Mouse (Mus musculus): ENCODE data around the gene Nr2f1.
"Not testable (repeated sequence)": the region's sequence is repeated elsewhere in the genome, so short reads cannot be mapped to it uniquely, and the experiment has no call there.

Gene Nr2f1

DNA sequence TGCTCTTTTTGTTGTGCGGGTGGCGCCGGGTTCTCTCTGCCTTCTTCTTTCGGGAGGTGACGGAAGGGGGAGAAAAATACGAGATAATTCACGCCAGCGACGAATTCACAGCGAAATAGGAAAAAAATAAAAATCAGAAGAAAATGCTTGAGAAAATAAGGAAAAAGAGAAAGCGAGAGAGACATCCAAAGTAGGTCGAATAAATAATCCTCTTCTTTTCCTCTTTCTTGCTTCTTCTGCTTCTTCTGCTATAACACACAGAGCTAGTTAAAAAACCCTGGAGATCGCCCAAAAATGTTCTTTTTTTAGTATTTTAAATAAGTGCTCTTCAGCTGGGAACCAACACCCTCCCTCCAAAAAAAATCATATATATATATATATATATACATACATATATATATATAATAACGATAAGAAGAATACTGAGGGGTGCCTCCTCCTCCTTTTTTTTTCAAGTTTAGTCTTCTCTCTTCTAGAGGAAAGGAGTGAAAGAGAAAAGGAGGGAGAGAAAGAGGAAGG lies at the start of gene Nr2f1:
Gene Nr2f1 (minus strand): TSS at position 116 of the 519 bp plus-strand sequence.
- CTCF ChIA-PET, result interaction anchor here (0.7 to 1.2 kb wide), 2 partner anchors 14 to 18 kb away, joined by 6 to 11 read pairs; no protein-coding TSS in a partner anchor

DNA sequence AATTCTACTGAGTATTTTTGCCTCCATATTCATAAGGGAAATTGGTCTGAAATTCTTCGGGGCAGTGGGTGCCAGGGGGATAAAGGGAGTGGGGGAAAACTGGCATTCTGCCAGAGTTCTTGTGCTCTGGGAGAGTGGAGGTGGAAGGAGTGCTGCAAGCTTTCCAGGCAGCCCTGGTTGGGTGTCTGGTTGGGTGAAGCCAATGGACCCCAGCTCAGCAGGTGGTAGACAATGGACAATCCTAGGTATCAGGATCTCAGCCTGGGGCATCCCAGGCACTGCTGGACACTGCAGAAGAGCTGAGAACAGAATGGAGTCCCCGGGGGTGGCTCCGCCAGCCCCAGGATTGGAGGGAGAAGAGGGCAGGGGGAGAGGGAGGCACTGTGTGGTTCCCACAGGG lies 22.1 kb upstream of the Nr2f1 start:
- CTCF ChIA-PET, result no interaction called here

DNA sequence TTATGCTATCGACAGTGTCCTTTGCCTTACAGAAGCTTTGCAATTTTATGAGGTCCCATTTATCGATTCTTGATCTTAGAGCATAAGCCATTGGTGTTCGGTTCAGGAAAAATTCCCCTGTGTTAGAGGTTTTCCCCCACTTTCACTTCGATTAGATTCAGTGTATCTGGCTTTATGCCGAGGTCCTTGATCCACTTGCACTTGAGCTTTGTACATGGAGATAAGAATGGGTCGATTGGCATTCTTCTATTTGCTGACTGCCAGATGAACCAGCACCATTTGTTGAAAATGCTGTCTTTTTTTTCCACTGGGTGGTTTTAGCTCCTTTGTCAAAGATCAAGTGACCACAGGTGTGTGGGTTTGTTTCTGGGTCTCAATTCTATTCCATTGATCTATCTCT lies 20.7 kb upstream of the Nr2f1 start:
- CTCF ChIA-PET, result not testable (repeated sequence)

DNA sequence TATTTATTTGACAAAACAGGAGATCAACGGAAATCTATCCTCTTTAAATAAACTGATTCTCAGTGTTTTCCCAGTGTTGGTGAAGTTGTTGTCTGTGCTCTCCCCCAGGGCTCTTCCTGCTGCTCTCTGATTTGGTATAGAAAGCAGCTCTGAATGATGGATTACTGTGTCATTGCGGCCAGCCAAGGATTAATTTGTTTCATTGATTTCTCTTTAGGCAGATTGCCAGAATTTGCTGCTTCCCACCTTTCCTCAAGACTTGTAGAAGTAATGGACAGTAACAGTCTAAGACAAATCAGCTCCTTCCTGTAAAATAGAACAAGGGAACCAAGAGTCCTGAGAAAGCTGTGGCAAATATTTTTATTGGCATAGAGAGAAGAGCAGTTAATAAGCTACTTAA lies 15.7 kb upstream of the Nr2f1 start:
- CTCF ChIA-PET, result no interaction called here

DNA sequence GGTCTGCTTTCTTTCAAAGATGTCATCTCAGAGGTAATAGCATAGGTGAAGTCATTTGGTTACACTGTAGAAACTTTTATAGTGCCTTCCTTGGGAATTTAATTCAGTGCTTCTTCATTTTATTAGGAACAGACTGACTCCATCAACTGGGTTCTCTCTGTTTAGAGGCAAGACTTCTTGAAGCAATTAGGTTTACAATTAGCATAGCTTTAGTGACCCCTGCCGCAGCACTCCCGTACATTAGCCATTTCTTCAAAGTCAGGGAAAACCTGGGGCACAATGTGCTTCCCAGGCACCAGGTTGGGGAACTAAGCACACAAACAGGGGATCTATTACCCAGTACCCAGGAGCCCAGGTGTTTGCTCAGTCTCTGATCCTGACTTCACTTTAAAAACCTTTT lies 13.6 kb upstream of the Nr2f1 start:
- CTCF ChIA-PET, result no interaction called here

DNA sequence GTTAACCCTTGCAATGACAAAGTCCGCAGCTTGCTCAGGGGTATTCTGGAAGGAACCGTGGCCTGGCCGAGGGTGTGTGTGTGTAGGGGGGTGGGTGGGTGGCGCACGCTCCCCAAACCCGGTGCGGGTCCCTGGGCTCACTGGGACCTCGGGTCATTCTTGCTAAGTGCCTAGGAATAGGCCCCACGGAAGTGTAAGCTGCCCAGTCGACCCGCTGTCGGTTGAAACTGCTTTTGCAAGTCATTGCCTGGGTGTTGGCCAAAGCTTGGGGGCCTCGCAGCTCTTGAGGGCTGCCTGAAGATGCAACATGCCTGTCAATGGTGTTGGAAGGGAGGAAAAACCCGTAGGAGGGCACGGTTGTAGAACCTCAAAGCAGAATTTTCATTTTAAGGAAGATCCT lies 12.6 kb upstream of the Nr2f1 start:
- CTCF ChIA-PET, result no interaction called here

DNA sequence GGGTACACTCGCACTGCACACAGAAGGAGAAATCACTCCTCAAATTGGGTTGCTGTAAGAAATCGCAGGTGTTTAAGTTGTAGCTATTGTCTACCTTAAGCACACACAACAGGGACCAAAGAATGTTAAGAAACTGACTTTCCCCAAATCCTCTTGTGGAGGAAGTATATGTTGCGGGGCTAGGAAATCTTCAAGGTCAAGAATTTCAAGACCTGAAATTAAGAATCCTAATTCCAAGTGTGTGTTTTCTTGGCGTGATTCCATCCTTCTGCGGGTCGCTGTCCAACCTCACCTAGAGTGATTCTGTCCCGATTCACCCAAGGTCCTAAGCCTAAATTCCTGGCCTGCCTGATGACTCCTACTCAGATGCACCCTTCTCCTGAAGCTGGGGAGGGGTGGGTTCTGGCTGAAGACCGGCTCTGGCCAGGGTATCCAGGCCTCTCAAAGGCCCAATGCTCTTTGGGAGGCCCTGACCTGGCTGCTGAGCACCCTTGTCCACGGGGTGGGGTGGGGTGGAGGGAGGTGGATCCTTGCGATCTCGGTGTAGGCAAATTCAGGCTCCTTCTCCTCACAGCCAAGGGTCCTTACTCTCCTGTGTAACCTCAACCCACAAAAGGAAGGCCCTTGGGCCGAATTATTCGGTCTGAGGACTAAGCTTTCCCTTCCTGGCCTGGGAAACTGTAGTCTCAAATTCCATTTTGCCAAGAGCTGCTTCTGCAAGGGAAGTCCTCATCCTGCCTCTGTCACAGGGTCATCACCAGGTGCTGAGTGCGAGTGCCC lies 11.9 kb upstream of the Nr2f1 start:
- CTCF ChIA-PET, result no interaction called here

DNA sequence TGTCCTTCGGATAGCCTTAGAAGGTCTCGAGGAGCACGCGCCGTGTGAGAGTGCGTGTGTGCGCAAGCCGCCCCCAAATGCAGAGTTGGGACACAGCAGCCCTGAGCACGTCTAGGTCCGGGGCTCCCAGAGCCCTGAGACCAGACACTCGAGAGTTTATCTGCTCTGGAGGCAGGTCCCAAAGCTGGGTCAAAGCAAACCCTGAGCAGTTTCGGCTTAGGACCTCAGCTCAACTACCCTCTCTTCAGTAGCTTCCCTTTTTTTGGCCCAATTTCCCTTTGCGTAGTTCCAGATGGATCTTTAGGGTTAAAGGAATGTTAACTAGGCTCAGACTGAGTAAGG lies 11.2 kb upstream of the Nr2f1 start:
- CTCF ChIA-PET, result no interaction called here

DNA sequence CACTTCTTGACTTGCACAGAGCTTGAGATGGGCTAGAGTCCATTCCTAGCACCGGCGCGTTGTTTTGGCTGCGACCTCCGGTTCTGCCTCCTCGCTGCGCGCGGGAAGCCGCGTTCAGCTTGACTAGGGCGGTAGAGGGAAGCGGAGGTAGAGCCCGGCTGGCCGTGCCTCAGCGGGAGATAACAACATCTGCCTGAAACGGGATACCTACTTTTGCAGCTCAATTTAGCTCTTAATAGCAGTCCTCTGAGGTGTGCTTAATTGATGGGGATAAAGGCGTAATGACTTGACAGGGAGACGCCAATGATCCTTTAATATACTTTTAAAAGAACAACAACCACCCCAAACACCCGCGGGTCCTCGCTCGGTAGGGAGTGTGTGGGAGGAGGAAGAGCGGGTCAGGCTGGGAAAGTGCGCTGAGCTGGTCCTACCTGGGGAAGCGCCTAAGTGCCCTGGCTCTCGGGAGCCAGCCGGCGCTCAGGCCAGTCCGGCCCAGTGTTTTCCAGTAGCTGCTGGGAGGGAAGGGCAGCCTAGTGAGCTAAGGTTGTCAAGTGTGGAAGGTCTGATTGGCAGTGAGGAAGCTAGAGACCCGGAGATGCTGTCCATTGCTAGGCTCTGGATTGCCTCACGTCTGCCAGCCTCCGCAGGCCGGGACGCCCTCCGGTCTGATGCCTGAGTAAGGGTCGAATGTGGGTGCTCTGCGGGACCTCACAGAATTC lies 10.6 kb upstream of the Nr2f1 start:
- CTCF ChIA-PET, result no interaction called here

DNA sequence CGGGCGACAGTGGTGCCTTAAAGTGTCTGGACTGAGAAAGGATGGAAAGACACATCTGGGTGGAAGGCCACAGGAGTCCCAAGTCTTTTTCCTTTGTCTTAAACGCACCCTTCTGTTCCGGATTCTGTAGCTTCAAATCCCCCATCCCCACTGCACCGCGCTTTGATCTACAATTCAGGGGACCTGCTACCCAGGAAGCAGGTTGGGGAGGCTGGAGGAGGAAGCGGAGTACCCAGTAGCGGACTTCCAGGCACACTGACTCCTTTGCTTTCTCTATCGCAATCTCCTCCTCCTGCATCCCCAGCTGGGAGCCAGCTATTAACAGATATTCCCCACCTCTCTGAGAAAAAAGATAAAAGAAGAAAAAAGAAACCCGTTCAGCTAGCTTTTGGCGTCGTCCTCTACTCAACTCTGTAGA lies 10.1 kb upstream of the Nr2f1 start:
- CTCF ChIA-PET, result no interaction called here

DNA sequence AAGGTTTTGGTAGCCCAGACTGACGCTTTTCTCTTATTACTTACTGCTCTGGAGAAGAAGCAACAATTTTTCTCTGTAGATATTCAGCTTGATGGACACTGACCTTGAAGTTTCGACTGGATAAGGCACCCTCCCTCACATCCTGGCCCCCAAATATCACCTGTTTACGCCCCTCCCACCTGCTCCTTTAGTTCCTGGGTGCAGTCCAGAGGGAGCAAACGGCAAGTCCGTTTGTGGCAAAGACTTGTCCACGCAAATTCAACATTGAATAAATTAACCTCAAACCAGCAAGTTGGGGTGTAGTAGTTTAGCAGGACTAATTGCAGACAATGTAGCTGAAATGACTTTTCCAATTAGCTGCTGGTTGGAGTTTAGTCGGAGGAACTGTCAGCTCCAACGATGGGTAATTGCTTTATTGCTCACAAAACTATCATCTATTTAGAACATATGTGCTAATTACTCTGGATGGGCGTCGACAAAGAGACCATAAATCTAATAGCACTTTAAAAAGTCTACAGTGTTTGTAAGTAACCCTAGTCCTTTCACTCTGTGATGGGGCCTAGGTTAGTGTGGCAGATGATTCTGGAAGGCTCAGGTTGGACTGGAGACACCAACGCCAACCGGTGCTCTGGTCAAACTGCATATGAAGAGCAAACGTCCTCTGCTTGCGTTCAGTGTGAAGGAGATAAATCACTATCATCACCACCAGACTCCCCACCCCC lies 9.3 kb upstream of the Nr2f1 start:
- CTCF ChIA-PET, result no interaction called here

DNA sequence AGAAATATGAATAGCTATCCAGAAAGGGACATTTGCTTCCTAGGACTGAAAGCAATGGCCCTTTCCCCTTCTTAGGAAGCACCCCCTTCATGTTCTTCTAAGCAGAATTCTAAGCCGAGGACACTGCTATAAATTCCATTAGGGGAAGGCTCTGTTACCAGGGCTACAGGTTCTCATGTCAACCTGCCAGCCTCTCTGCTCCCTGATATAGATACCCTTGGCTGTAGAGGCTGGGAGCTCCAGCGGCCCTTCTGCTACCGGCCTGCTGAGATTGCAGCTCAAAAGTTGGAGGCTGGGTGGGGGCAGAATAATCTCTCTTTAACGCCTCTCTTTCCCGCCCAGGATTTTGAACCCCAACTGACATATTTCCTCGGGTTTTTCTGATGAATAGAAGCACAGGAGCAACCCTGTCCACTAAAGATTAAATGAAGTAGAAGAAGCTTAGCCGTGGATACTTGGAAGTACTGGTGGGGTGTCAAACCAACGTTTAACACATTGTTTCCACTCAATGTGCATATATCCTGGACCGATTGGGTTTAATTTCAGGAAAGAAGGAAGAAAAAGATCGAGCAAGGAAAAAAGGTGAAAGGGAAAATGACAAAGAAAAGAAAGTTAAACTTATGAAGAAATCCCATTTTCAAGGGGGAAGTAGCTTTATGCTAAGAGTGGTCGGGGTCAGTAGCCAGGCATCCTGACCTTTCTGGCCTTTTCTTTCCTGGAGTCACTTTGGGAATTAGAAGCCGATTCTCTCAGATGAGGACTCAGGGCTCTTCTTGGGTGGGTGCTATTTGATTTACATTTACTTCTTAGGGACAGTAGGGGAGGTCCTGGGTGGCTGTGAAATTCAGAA lies 8.5 kb upstream of the Nr2f1 start:
- CTCF ChIA-PET, result no interaction called here

DNA sequence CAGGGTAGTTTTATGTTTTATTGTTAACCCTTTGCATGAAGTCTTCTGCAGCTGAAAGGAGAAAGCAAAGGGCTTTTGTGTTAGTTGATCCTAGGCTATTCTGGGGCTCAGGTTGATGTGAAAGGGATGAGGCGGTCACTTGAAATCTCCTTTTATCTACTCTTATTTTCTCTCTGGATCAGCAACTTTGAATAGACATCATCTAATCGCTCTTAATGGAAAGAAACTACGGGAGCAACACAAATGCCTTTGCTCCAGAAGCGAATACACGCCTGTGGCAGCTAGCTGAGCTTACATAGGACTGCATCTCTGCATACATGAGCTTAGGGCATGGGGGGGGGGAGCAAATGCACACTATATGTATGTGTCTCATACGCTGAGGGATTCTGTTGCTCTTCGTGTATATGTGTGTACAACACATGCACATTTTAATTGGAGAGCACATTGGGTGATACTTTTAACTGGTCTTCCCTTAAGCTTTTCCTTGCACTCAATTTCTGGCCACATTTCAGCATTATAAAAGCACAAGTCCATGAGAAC lies 7.4 kb upstream of the Nr2f1 start:
- CTCF ChIA-PET, result no interaction called here

DNA sequence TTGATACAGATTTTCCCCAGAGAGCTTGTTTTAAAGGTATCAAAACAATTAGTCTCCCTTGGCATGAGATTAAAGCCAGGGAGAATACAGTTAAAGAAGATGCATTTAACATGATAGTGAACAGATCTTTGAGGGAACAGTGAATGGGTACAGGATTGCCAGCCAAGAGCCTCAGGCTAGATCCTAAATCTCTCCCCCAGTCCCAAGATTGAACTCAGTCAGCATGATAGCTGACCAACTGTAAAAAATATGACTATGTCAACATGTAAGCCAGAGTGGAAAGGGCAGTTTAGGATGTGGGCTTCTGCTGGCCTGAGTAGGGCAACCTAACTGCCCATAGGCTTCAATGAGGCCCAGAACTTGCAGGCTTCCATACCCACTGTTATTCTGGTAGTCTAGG lies 5.9 kb upstream of the Nr2f1 start:
- CTCF ChIA-PET, result no interaction called here

DNA sequence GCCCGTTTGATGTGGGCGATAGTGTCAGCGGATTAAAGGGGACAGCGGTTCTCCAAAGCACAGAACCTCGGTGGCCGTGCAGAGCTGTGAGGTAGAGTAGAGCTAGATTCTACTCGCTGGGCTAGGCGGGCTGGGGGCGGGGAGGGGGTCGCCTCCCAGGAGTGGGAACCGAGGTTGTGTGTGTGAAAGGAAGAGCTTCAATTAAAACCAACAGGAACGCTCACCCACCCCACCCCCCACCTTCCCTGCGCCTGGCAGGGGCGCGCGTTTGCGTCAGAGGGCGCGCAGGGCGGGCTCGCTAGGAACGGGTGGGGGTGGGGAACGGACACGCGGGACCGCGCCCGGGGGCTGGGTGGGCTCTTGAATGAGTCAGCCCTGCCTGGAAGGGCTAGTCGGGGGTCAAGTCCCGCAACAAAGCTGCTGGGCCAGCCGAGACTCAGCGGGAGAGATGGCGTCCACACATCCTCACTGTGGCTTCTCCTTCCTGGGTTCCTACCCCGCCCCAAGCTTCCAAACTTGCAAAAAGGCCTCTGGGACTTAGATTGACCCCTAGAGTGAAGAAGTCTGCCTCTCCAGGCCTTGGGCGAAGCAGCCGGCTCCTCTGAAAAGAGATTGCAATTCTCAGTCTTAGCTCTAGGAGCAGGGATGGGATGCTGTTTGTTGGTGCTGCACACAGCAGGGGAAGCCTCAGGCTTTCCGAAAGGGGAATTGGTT lies 3.9 kb upstream of the Nr2f1 start:
- CTCF ChIA-PET, result no interaction called here

DNA sequence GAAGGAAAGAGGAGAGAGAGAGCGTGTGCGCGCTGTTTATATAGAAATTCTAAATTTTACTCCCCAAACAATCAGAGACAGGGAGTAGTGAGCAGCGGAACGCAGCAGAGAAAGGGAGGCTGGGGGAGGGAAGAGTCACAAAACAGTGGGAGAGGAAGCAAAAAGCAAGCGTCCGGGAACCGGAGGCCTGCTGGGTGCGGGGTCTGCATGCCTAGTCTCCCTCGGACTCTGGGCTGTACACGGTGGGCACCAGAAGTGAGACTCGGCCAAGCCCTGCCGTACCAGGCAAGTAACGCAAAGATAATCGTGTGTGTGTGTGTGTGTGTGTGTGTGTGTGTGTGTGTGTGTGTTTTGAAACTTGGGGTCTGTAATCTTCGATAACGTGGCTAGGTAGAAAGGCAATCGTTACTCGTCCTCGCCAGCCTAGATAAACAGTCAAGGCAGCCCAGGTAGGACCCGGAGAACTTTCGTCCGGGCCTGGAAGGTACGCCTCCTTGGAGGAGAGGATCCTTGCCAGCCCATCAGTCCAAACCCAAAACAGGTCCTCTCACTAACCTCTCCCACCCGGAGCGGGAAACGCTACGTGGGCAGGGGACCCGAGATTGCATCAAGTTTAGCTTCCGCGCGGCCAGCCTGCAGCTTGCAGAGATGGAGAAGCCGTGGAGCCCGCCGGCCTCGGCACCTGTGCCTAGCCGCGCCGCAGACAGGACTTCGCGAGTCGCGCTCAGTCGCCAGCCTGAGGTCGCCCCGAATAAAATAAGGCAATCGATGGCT lies 3.2 kb upstream of the Nr2f1 start:
- CTCF ChIA-PET, result no interaction called here

DNA sequence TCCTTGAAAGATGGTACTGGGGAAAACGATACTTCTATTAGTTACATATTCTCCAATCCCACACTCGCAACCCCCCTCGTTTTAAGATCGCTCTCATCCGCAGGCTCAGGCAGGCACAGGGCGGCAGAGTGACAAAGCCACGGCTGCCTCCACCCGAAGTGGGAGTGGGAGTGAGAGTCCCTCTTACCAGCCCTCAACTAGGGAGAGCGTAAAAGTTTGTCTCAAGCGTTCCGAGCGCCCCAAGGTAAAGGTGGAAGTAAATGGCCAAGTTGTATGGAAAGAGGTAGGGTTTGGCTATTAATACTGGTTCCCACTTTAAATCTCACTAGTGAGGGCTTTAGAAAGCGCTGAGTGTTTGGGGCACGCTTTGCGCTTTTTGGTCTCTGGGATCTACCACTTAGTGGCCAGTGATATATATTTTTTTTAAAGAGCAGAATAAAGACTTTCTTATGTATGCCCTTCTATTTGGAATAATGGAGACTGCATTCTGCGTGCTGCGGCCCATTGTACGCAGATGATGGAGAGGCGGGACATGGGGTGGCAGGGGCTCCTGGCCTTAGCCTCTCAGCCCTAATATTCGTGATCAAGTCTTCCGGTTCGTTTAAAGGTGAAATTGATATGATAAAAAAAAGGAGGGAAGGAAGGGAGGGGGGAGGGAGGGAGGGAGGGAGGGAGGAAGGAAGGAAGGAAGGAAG lies 2.5 kb upstream of the Nr2f1 start:
- CTCF ChIA-PET, result no interaction called here

DNA sequence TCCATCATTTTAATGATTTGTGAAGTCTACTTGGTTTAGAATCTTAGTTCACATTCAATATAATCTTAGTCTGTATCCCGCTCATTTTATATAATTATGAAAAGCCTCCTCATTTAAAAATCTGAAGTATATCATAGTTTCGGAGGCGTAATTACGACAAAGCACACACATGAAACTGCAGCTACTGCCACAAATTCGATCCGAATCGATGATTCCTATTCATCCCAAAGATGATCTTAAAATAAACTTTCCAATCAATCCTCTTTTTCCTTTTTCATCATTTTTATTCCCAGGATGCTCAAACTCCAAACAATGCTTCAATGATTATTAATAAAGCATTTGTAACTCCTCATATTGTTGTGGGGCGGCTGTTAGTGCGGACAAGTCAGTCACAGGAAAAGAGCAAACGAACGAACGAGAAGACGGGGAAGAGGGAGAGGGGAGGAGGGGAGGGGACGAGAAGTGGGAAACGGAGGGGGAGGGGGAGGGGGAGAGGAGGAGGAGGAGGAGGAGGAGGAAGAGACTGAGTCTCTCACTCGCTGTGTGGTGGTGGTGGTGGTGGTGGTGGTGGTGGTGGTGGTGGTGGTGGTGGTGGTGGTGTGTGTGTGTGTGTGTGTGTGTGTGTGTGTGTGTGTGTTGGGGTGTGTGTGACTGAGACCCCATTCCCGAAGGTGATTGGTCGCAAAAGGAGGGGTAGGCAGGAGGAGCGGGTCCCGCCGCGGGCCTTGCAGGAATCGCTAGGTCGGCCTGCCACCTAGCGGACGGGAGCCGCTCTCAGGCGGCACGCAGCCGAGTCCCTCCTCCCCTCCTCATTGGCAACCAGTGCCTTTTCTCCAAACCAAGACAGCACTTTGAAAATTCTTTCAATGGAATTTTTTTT lies 1.7 kb upstream of the Nr2f1 start:
- CTCF ChIA-PET, result no interaction called here

DNA sequence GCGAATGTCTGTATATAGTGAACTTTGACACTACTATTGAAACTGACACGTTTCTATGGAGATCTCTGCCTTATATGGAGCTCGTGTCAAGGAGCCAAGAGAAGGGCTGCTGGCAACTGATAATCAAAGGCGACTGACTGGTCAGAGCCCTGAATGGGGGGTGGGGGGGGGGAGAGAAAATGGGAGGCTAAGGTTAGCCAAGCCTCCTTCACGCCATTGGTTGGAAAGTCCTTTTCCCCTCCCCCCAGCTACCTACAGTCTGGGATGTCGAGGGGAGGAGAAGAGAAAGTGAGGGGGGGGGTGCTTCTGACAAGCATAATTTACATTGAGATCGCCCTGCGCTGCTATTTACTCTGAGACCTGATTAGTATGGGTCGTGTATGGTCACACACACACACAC lies 850 bp upstream of the Nr2f1 start:
- CTCF ChIA-PET, result interaction anchor here (0.7 kb wide), 2 partner anchors 19 to 22 kb away, joined by 11 to 37 read pairs; no protein-coding TSS in a partner anchor

All from spleen, embryonic (tissue).